Mouse (Mus musculus): ENCODE measurements around the gene Kifc1. TPM values are rescaled to one million over a fixed set of nuclear protein-coding genes. Genes with fewer than 3 reads are reported as not detected.

Kifc1 gene
- polyA plus RNA-seq, 1 experiment from 2014 or later = 11.8 TPM

GRCm38 (mm10) chr17:33930280-33931158 lies 40.1 kb upstream of the Kifc1 start:
- Histone ChIP-seq H3K4me2 (peak overlapping the region; percentile 99), H3K4me3 (ENCODE audit: low read depth, low read length) (peak overlapping the region; percentile 91), H3K4me1 (replicated peaks; ENCODE audit: control insufficient read depth, insufficient read depth, low read length) (peaks cover 19% of the 10 kb centered on the region), H3K9me3 (ENCODE audit: control insufficient read depth, low read length) (no peaks in the 10 kb centered on the region), H3K27me3 (replicated peaks; ENCODE audit: control insufficient read depth, insufficient read depth, low read length) (no peaks in the 10 kb centered on the region), H3K36me3 (ENCODE audit: control insufficient read depth, insufficient read depth, low read length) (peaks cover 11% of the 10 kb centered on the region; the same call in 1 of the 2 replicates), H3K9ac (ENCODE audit: low read depth, low read length) (peak overlapping the region; percentile 92), H3K27ac (ENCODE audit: low read depth, low read length) (peak overlapping the region; percentile 98)
- under 1% methylated on average over 45 of the region's 45 CpGs for WGBS
- ATAC-seq (replicated peaks; ENCODE audit: low FRiP score) (peak; percentile 33; the same call in 1 of the 2 replicates), DNase-seq (ENCODE audit: low spot score) (peak; percentile 67)

- ATAC-seq (replicated peaks; ENCODE audit: low FRiP score) = peak; percentile 77
- H3K27me3 ChIP-seq (replicated peaks; ENCODE audit: control insufficient read depth, insufficient read depth, low read length) = no peaks in the 10 kb centered on the region
- peaks cover 11% of the 10 kb centered on the region; the same call in 1 of the 2 replicates for H3K36me3 ChIP-seq (ENCODE audit: control insufficient read depth, insufficient read depth, low read length)
- DNase-seq (ENCODE audit: low spot score) = peak; percentile 94
- H3K27ac ChIP-seq (ENCODE audit: low read depth, low read length) = peak within 1 kb of the TSS; percentile 98
- H3K9me3 ChIP-seq (ENCODE audit: control insufficient read depth, low read length) = no peaks in the 10 kb centered on the region
- WGBS = under 1% methylated on average over 75 of the region's 80 CpGs
- H3K4me3 ChIP-seq (ENCODE audit: low read depth, low read length) = peak within 1 kb of the TSS; percentile 91
- peaks cover 19% of the 10 kb centered on the region for H3K4me1 ChIP-seq (replicated peaks; ENCODE audit: control insufficient read depth, insufficient read depth, low read length)
- H3K4me2 ChIP-seq = peak within 1 kb of the TSS; percentile 99
- peak within 1 kb of the TSS; percentile 92 for H3K9ac ChIP-seq (ENCODE audit: low read depth, low read length)
Observed at GRCm38 (mm10) chr17:33929371-33930279, 39.2 kb upstream of the Kifc1 start, which contains the start of gene Rgl2. Rgl2 (plus strand) TSS chr17:33929543.

- no peak overlapping the region for H3K27ac ChIP-seq (ENCODE audit: low read depth, low read length)
- peak overlapping the region; percentile 99 for H3K4me2 ChIP-seq
- DNase-seq (ENCODE audit: low spot score) (no peak), ATAC-seq (replicated peaks; ENCODE audit: low FRiP score) (no peak)
- H3K36me3 ChIP-seq (ENCODE audit: control insufficient read depth, insufficient read depth, low read length) = peaks cover 9% of the 10 kb centered on the region; the same call in 1 of the 2 replicates
- H3K9ac ChIP-seq (ENCODE audit: low read depth, low read length) = peak overlapping the region; percentile 92
- peak overlapping the region; percentile 91 for H3K4me3 ChIP-seq (ENCODE audit: low read depth, low read length)
- peaks cover 30% of the 10 kb centered on the region for H3K4me1 ChIP-seq (replicated peaks; ENCODE audit: control insufficient read depth, insufficient read depth, low read length)
- WGBS = 57% methylated on average over 21 of the region's 21 CpGs
- H3K9me3 ChIP-seq (ENCODE audit: control insufficient read depth, low read length) = no peaks in the 10 kb centered on the region
- H3K27me3 ChIP-seq (replicated peaks; ENCODE audit: control insufficient read depth, insufficient read depth, low read length) = no peaks in the 10 kb centered on the region
Observed at GRCm38 (mm10) chr17:33928251-33928947, 37.9 kb upstream of the Kifc1 start.

- peaks cover 9% of the 10 kb centered on the region; the same call in 1 of the 2 replicates for H3K36me3 ChIP-seq (ENCODE audit: control insufficient read depth, insufficient read depth, low read length)
- ATAC-seq (replicated peaks; ENCODE audit: low FRiP score) (no peak), DNase-seq (ENCODE audit: low spot score) (no peak)
- H3K27ac ChIP-seq (ENCODE audit: low read depth, low read length) = no peak overlapping the region
- H3K9ac ChIP-seq (ENCODE audit: low read depth, low read length) = no peak overlapping the region
- peaks cover 29% of the 10 kb centered on the region for H3K4me1 ChIP-seq (replicated peaks; ENCODE audit: control insufficient read depth, insufficient read depth, low read length)
- WGBS = 81% methylated on average over 17 of the region's 17 CpGs
- H3K4me2 ChIP-seq = no peak overlapping the region; the same call in 1 of the 2 replicates
- H3K27me3 ChIP-seq (replicated peaks; ENCODE audit: control insufficient read depth, insufficient read depth, low read length) = no peaks in the 10 kb centered on the region
- H3K4me3 ChIP-seq (ENCODE audit: low read depth, low read length) = 0 out of 2 replicates have a peak overlapping the region, but pooled peaks have one; percentile 14
- no peaks in the 10 kb centered on the region for H3K9me3 ChIP-seq (ENCODE audit: control insufficient read depth, low read length)
Observed at GRCm38 (mm10) chr17:33926207-33926932, 35.9 kb upstream of the Kifc1 start.

GRCm38 (mm10) chr17:33925406-33926116 lies 35.1 kb upstream of the Kifc1 start:
- H3K36me3 ChIP-seq (ENCODE audit: control insufficient read depth, insufficient read depth, low read length) = peaks cover 9% of the 10 kb centered on the region; the same call in 1 of the 2 replicates
- H3K9ac ChIP-seq (ENCODE audit: low read depth, low read length) = no peak overlapping the region
- H3K27me3 ChIP-seq (replicated peaks; ENCODE audit: control insufficient read depth, insufficient read depth, low read length) = no peaks in the 10 kb centered on the region
- no peak for DNase-seq (ENCODE audit: low spot score)
- 84% methylated on average over 21 of the region's 21 CpGs for WGBS
- 0 out of 2 replicates have a peak overlapping the region, but pooled peaks have one; percentile 14 for H3K4me3 ChIP-seq (ENCODE audit: low read depth, low read length)
- H3K27ac ChIP-seq (ENCODE audit: low read depth, low read length) = peak overlapping the region; percentile 4; the same call in 1 of the 2 replicates
- H3K4me2 ChIP-seq = no peak overlapping the region
- no peaks in the 10 kb centered on the region for H3K9me3 ChIP-seq (ENCODE audit: control insufficient read depth, low read length)
- H3K4me1 ChIP-seq (replicated peaks; ENCODE audit: control insufficient read depth, insufficient read depth, low read length) = peaks cover 25% of the 10 kb centered on the region
- no peak for ATAC-seq (replicated peaks; ENCODE audit: low FRiP score)

- H3K36me3 ChIP-seq (ENCODE audit: control insufficient read depth, insufficient read depth, low read length) = peaks cover 9% of the 10 kb centered on the region; the same call in 1 of the 2 replicates
- H3K4me1 ChIP-seq (replicated peaks; ENCODE audit: control insufficient read depth, insufficient read depth, low read length) = peaks cover 23% of the 10 kb centered on the region
- no peaks in the 10 kb centered on the region for H3K9me3 ChIP-seq (ENCODE audit: control insufficient read depth, low read length)
- no peaks in the 10 kb centered on the region for H3K27me3 ChIP-seq (replicated peaks; ENCODE audit: control insufficient read depth, insufficient read depth, low read length)
- peak overlapping the region; percentile 59 for H3K27ac ChIP-seq (ENCODE audit: low read depth, low read length)
- 75% methylated on average over 10 of the region's 10 CpGs for WGBS
- ATAC-seq (replicated peaks; ENCODE audit: low FRiP score) (peak; percentile 46), DNase-seq (ENCODE audit: low spot score) (no peak)
- peak overlapping the region; percentile 29 for H3K4me2 ChIP-seq
- no peak overlapping the region for H3K9ac ChIP-seq (ENCODE audit: low read depth, low read length)
- peak overlapping the region; percentile 7; the same call in 1 of the 2 replicates for H3K4me3 ChIP-seq (ENCODE audit: low read depth, low read length)
Observed at GRCm38 (mm10) chr17:33924577-33925283, 34.3 kb upstream of the Kifc1 start.

GRCm38 (mm10) chr17:33921361-33921760 lies 30.9 kb upstream of the Kifc1 start:
- DNase-seq (ENCODE audit: low spot score) (no peak), ATAC-seq (replicated peaks; ENCODE audit: low FRiP score) (no peak)
- H3K9ac ChIP-seq (ENCODE audit: low read depth, low read length) = no peak overlapping the region
- no peak overlapping the region for H3K27ac ChIP-seq (ENCODE audit: low read depth, low read length)
- peak overlapping the region; percentile 100 for H3K4me2 ChIP-seq
- H3K4me1 ChIP-seq (replicated peaks; ENCODE audit: control insufficient read depth, insufficient read depth, low read length) = peaks cover 31% of the 10 kb centered on the region
- WGBS = 82% methylated on average over 7 of the region's 7 CpGs
- 0 out of 2 replicates have a peak, but pooled peaks cover 2% of the 10 kb centered on the region for H3K9me3 ChIP-seq (ENCODE audit: control insufficient read depth, low read length)
- H3K4me3 ChIP-seq (ENCODE audit: low read depth, low read length) = peak overlapping the region; percentile 83; the same call in 1 of the 2 replicates
- peaks cover 20% of the 10 kb centered on the region for H3K36me3 ChIP-seq (ENCODE audit: control insufficient read depth, insufficient read depth, low read length)
- no peaks in the 10 kb centered on the region for H3K27me3 ChIP-seq (replicated peaks; ENCODE audit: control insufficient read depth, insufficient read depth, low read length)
